Mouse (Mus musculus): ENCODE results near the gene 9330182L06Rik. TPM values are rescaled to one million over a fixed set of nuclear protein-coding genes. Genes with fewer than 3 reads are reported as not detected.

The 9330182L06Rik gene
- polyA plus RNA-seq, 1 experiment from 2014 or later = 4.0 TPM

GRCm38 (mm10) chr5:9371127-9371526 lies 105.2 kb downstream of the 9330182L06Rik start:
- no peak for ATAC-seq (ENCODE audit: low FRiP score, low read depth)
- H3K4me3 ChIP-seq = no peak overlapping the region
- H3K27ac ChIP-seq = no peak overlapping the region
- H3K36me3 ChIP-seq = no peaks in the 10 kb centered on the region
- WGBS = 83% methylated on average over 3 of the region's 3 CpGs
- no peaks in the 10 kb centered on the region for H3K4me1 ChIP-seq
- no peaks in the 10 kb centered on the region for H3K27me3 ChIP-seq
- no peaks in the 10 kb centered on the region for H3K9me3 ChIP-seq
- no peak overlapping the region for H3K4me2 ChIP-seq (replicated peaks)
- no peak overlapping the region for H3K9ac ChIP-seq

GRCm38 (mm10) chr5:9373341-9373740 lies 107.4 kb downstream of the 9330182L06Rik start:
- no peak for ATAC-seq (ENCODE audit: low FRiP score, low read depth)
- no peak overlapping the region for H3K4me3 ChIP-seq
- no peaks in the 10 kb centered on the region for H3K27me3 ChIP-seq
- no peak overlapping the region for H3K4me2 ChIP-seq (replicated peaks)
- no peaks in the 10 kb centered on the region for H3K9me3 ChIP-seq
- no peaks in the 10 kb centered on the region for H3K4me1 ChIP-seq
- no peak overlapping the region for H3K9ac ChIP-seq
- H3K27ac ChIP-seq = no peak overlapping the region
- 82% methylated on average over 4 of the region's 4 CpGs for WGBS
- no peaks in the 10 kb centered on the region for H3K36me3 ChIP-seq

DNA sequence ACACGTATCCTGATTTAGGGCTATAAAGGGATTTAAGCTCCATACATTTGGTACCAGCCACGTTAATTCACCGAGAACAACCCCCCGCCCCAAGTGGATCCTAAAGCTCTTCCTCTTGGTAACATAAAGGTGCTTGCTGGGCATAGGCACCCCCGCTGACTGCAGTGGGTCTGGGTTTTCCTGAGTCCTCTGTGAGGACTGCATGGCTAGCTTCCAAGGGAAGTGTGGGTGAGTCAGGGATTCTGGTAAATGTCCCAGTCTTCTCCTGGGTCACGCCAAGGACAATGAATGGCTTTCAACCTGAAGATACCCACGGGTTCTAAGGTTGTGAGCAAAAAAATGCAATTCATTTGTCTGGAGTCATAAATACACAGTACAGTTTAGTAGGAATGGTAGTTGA lies 124.0 kb downstream of the 9330182L06Rik start:
- H3K4me3 ChIP-seq = no peak overlapping the region
- H3K9me3 ChIP-seq = no peaks in the 10 kb centered on the region
- H3K4me1 ChIP-seq = no peaks in the 10 kb centered on the region
- no peaks in the 10 kb centered on the region for H3K27me3 ChIP-seq
- no peak for ATAC-seq (ENCODE audit: low FRiP score, low read depth)
- 69% methylated on average over 7 of the region's 7 CpGs for WGBS
- no peak overlapping the region for H3K27ac ChIP-seq
- H3K36me3 ChIP-seq = no peaks in the 10 kb centered on the region
- no peak overlapping the region for H3K9ac ChIP-seq
- no peak overlapping the region for H3K4me2 ChIP-seq (replicated peaks)

GRCm38 (mm10) chr5:9391858-9392393 lies 126.0 kb downstream of the 9330182L06Rik start:
- H3K4me1 ChIP-seq = no peaks in the 10 kb centered on the region
- ATAC-seq (ENCODE audit: low FRiP score, low read depth) = no peak
- 64% methylated on average over 1 of the region's 1 CpGs for WGBS
- H3K9ac ChIP-seq = no peak overlapping the region
- no peaks in the 10 kb centered on the region for H3K36me3 ChIP-seq
- H3K27me3 ChIP-seq = no peaks in the 10 kb centered on the region
- no peak overlapping the region for H3K27ac ChIP-seq
- H3K9me3 ChIP-seq = no peaks in the 10 kb centered on the region
- no peak overlapping the region for H3K4me3 ChIP-seq
- no peak overlapping the region for H3K4me2 ChIP-seq (replicated peaks)

DNA sequence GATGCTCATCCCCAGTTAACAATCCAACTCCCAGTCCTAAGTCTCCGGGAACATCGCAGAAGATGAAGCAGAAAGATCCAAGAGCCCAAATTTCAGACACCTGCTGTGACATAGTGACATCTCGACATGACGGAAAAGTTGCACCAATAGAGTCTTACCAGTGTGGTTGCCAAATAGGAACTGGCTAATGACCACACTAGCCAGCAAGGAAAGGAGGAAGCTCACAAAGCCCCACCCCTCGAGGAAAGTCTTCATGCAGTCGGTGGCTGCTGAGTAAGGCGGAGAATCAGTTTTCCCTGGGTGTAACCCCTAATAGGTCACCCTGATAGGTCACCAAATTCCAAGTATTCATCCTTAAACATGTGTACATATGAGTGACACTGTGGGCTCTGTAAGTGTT lies 151.2 kb downstream of the 9330182L06Rik start:
- Histone ChIP-seq H3K27ac (no peak overlapping the region), H3K27me3 (no peaks in the 10 kb centered on the region), H3K4me2 (replicated peaks) (no peak overlapping the region), H3K4me1 (no peaks in the 10 kb centered on the region), H3K9ac (no peak overlapping the region), H3K9me3 (no peaks in the 10 kb centered on the region), H3K36me3 (no peaks in the 10 kb centered on the region), H3K4me3 (no peak overlapping the region)
- WGBS = 88% methylated on average over 7 of the region's 7 CpGs
- ATAC-seq (ENCODE audit: low FRiP score, low read depth) = no peak

- Histone ChIP-seq H3K9ac (no peak overlapping the region), H3K4me2 (replicated peaks) (no peak overlapping the region), H3K4me3 (no peak overlapping the region), H3K36me3 (no peaks in the 10 kb centered on the region), H3K4me1 (no peaks in the 10 kb centered on the region), H3K27ac (no peak overlapping the region), H3K9me3 (no peaks in the 10 kb centered on the region), H3K27me3 (no peaks in the 10 kb centered on the region)
- WGBS = 91% methylated on average over 9 of the region's 9 CpGs
- ATAC-seq (ENCODE audit: low FRiP score, low read depth) = no peak
Measured at GRCm38 (mm10) chr5:9417802-9418201, 151.9 kb downstream of the 9330182L06Rik start.

GRCm38 (mm10) chr5:9419964-9420363 lies 154.0 kb downstream of the 9330182L06Rik start:
- no peak overlapping the region for H3K27ac ChIP-seq
- H3K4me2 ChIP-seq (replicated peaks) = no peak overlapping the region
- no peaks in the 10 kb centered on the region for H3K9me3 ChIP-seq
- H3K27me3 ChIP-seq = no peaks in the 10 kb centered on the region
- no peak overlapping the region for H3K9ac ChIP-seq
- H3K4me3 ChIP-seq = no peak overlapping the region
- no peaks in the 10 kb centered on the region for H3K4me1 ChIP-seq
- WGBS = 53% methylated on average over 1 of the region's 1 CpGs
- H3K36me3 ChIP-seq = no peaks in the 10 kb centered on the region
- no peak for ATAC-seq (ENCODE audit: low FRiP score, low read depth)

DNA sequence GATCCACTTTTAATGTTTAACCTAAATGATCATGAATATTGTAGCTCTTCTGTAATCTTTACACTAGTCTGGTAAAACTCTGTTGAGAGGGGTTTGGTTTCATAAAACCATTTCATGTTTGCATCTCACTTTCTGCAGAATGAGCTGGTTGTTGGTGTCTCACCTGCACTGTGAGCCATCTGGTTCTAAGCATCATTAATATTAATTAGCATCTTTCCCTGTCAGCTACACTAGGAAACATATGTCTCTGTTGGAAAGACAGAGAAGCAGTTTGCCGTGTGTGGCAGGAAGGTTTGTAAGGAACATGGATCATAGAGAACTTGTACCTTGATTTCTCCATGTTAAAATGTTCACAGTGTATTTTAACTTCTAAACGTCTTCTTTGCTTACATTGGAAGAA lies 158.5 kb downstream of the 9330182L06Rik start:
- Histone ChIP-seq H3K4me2 (replicated peaks) (no peak overlapping the region), H3K4me1 (no peaks in the 10 kb centered on the region), H3K4me3 (no peak overlapping the region), H3K27me3 (no peaks in the 10 kb centered on the region), H3K9me3 (no peaks in the 10 kb centered on the region), H3K36me3 (no peaks in the 10 kb centered on the region), H3K27ac (no peak overlapping the region), H3K9ac (no peak overlapping the region)
- ATAC-seq (ENCODE audit: low FRiP score, low read depth) = no peak
- WGBS = 27% methylated on average over 2 of the region's 2 CpGs

- Histone ChIP-seq H3K27me3 (no peaks in the 10 kb centered on the region), H3K4me1 (no peaks in the 10 kb centered on the region), H3K9ac (no peak overlapping the region), H3K4me2 (replicated peaks) (no peak overlapping the region), H3K27ac (no peak overlapping the region), H3K4me3 (no peak overlapping the region), H3K36me3 (no peaks in the 10 kb centered on the region), H3K9me3 (no peaks in the 10 kb centered on the region)
- 63% methylated on average over 2 of the region's 2 CpGs for WGBS
- ATAC-seq (ENCODE audit: low FRiP score, low read depth) = no peak
Measured at GRCm38 (mm10) chr5:9427165-9427564, 161.2 kb downstream of the 9330182L06Rik start.

- H3K27me3 ChIP-seq = no peaks in the 10 kb centered on the region
Measured at GRCm38 (mm10) chr5:9427581-9428241, 161.8 kb downstream of the 9330182L06Rik start.

GRCm38 (mm10) chr5:9428728-9429127 lies 162.8 kb downstream of the 9330182L06Rik start:
- Histone ChIP-seq H3K9ac (no peak overlapping the region), H3K4me1 (no peaks in the 10 kb centered on the region), H3K27ac (no peak overlapping the region), H3K4me3 (no peak overlapping the region), H3K4me2 (replicated peaks) (no peak overlapping the region), H3K9me3 (no peaks in the 10 kb centered on the region), H3K36me3 (no peaks in the 10 kb centered on the region), H3K27me3 (no peaks in the 10 kb centered on the region)
- no peak for ATAC-seq (ENCODE audit: low FRiP score, low read depth)
- 61% methylated on average over 3 of the region's 3 CpGs for WGBS

More at GRCm38 (mm10) chr5:9427581-9428241, 161.8 kb downstream of the 9330182L06Rik start:
- no peak overlapping the region for H3K4me3 ChIP-seq
- ATAC-seq (ENCODE audit: low FRiP score, low read depth) = no peak
- H3K27ac ChIP-seq = no peak overlapping the region
- no peaks in the 10 kb centered on the region for H3K9me3 ChIP-seq
- no peak overlapping the region for H3K4me2 ChIP-seq (replicated peaks)
- no peak overlapping the region for H3K9ac ChIP-seq
- H3K4me1 ChIP-seq = no peaks in the 10 kb centered on the region
- 49% methylated on average over 10 of the region's 10 CpGs for WGBS
- H3K36me3 ChIP-seq = no peaks in the 10 kb centered on the region

DNA sequence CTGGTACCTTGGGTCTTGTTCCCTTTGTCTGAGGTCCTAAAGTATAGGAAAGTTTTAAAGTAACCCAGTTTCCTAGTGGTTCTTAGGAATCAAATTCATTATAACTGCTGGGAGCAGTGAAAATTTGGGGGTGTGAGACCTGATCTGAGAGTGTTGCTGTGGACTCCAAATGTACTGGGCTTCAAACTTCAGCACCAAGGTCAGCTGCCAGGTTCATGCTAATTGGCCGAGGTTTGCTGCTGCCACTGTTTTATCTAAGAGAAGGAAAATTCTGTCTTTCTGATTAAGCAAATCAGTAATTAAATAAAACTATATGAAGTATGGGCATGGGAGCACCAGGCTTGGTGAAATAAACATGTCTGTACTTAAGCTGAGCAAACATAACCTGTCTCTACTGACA lies 180.2 kb downstream of the 9330182L06Rik start:
- Histone ChIP-seq H3K9ac (no peak overlapping the region), H3K27me3 (no peaks in the 10 kb centered on the region), H3K27ac (no peak overlapping the region), H3K4me3 (no peak overlapping the region), H3K4me2 (replicated peaks) (no peak overlapping the region), H3K36me3 (no peaks in the 10 kb centered on the region), H3K4me1 (no peaks in the 10 kb centered on the region), H3K9me3 (no peaks in the 10 kb centered on the region)
- 6% methylated on average over 1 of the region's 1 CpGs for WGBS
- no peak for ATAC-seq (ENCODE audit: low FRiP score, low read depth)

- no peak overlapping the region for H3K9ac ChIP-seq
- H3K4me2 ChIP-seq (replicated peaks) = no peak overlapping the region
- H3K4me3 ChIP-seq = no peak overlapping the region
- no peak for ATAC-seq (ENCODE audit: low FRiP score, low read depth)
- no peaks in the 10 kb centered on the region for H3K36me3 ChIP-seq
- 87% methylated on average over 6 of the region's 6 CpGs for WGBS
- H3K4me1 ChIP-seq = no peaks in the 10 kb centered on the region
- no peaks in the 10 kb centered on the region for H3K27me3 ChIP-seq
- no peak overlapping the region for H3K27ac ChIP-seq
- H3K9me3 ChIP-seq = no peaks in the 10 kb centered on the region
Measured at GRCm38 (mm10) chr5:9448931-9449330, 183.0 kb downstream of the 9330182L06Rik start.

All from limb, embryonic 13.5 days (tissue).